Mouse (Mus musculus) hindbrain, embryonic 11.5 days (tissue): ENCODE results near the gene Ctnnbl1. TPM values are rescaled to one million over a fixed set of nuclear protein-coding genes. Genes with fewer than 3 reads are reported as not detected.
A peak's percentile ranks its signal among the peaks of the same experiment; 100 is the strongest.

Experiments
- ATAC-seq: fragments of 200-750 bp; cut with Nextera tagmentation; 2 replicates; pipeline ENCODE4 v1.8.0; 2017; ENCODE audit warnings: mild to moderate bottlenecking, moderate TSS enrichment, moderate library complexity; ENCODE audit not compliant: low FRiP score
- DNase-seq: peaks from one replicate; pipeline ENCODE4 v3.0.0-alpha.2; 2015; ENCODE audit warnings: low spot score
- H3K27ac ChIP-seq: fragments of 300-500 bp; sonication (generic); 2 replicates; pipeline ENCODE4 v1.5.1; 2014; ENCODE audit warnings: mild to moderate bottlenecking, low read depth, low read length
- H3K27me3 ChIP-seq: fragments of 300-500 bp; sonication (generic); 2 replicates; pipeline ENCODE4 v1.6.1; 2014; ENCODE audit warnings: mild to moderate bottlenecking, low read length, moderate library complexity, mixed read lengths; ENCODE audit not compliant: control insufficient read depth, insufficient read depth
- H3K36me3 ChIP-seq: fragments of 300-500 bp; sonication (generic); 2 replicates; pipeline ENCODE4 v1.6.1; 2014; ENCODE audit warnings: mild to moderate bottlenecking, low read length, moderate library complexity, mixed read lengths; ENCODE audit not compliant: control insufficient read depth, insufficient read depth
- H3K4me1 ChIP-seq: fragments of 300-500 bp; sonication (generic); replicated peaks from 2 replicates; pipeline ENCODE4 v1.6.1; 2014; ENCODE audit warnings: low read length, mixed read lengths; ENCODE audit not compliant: control insufficient read depth, insufficient read depth
- H3K4me2 ChIP-seq: fragments of 300-500 bp; sonication (generic); replicated peaks from 2 replicates; pipeline ENCODE4 v1.6.1; 2014; ENCODE audit warnings: mild to moderate bottlenecking, low read depth, low read length
- H3K4me3 ChIP-seq: fragments of 300-500 bp; sonication (generic); 2 replicates; pipeline ENCODE4 v1.5.1; 2014; ENCODE audit warnings: low read depth, low read length
- H3K9ac ChIP-seq: fragments of 300-500 bp; sonication (generic); 2 replicates; pipeline ENCODE4 v1.6.1; 2014; ENCODE audit warnings: low read depth, low read length
- H3K9me3 ChIP-seq: fragments of 300-500 bp; sonication (generic); 2 replicates; pipeline ENCODE4 v1.6.1; 2016; ENCODE audit warnings: low read length; ENCODE audit not compliant: control insufficient read depth
- WGBS: fragments of 180-500 bp; shearing (Covaris S2); extraction: QIAGEN DNeasy Blood & Tissue Kit; methylation state at CpG from one replicate; pipeline ENCODE4 v1.1.7; 2014; 5-methylcytosine and 5-hydroxymethylcytosine counted together
- polyA plus RNA-seq: library from polyadenylated mRNA; unstranded; fragments of >200 nt; fragmentation: Nextera tagmentation; extraction: Ambion mirVana; gene quantifications from 2 replicates; pipeline ENCODE4 v1.2.1, GENCODE M21; 2014

The Ctnnbl1 gene
- polyA plus RNA-seq, 1 experiment from 2014 or later, result 90.1 TPM

- ATAC-seq, result no peak
Observed at GRCm38 (mm10) chr2:157780956-157781355, 43.8 kb downstream of the Ctnnbl1 start.

GRCm38 (mm10) chr2:157783152-157783551 lies 46.0 kb downstream of the Ctnnbl1 start:
- 96% methylated on average over 16 of the region's 16 CpGs for WGBS
- Histone ChIP-seq H3K36me3 (no peaks in the 10 kb centered on the region), H3K4me2 (no peak overlapping the region), H3K27me3 (peaks cover 3% of the 10 kb centered on the region; the same call in 1 of the 2 replicates), H3K27ac (no peak overlapping the region), H3K4me3 (no peak overlapping the region), H3K4me1 (no peaks in the 10 kb centered on the region), H3K9ac (no peak overlapping the region), H3K9me3 (no peaks in the 10 kb centered on the region)
- ATAC-seq, result no peak
- DNase-seq, result no peak

More at GRCm38 (mm10) chr2:157780956-157781355, 43.8 kb downstream of the Ctnnbl1 start:
- Histone ChIP-seq H3K4me1 (no peaks in the 10 kb centered on the region), H3K9me3 (no peaks in the 10 kb centered on the region), H3K4me2 (no peak overlapping the region), H3K27me3 (no peaks in the 10 kb centered on the region), H3K4me3 (no peak overlapping the region), H3K36me3 (no peaks in the 10 kb centered on the region), H3K9ac (no peak overlapping the region), H3K27ac (no peak overlapping the region)
- DNase-seq, result no peak
- 83% methylated on average over 3 of the region's 3 CpGs for WGBS

- Histone ChIP-seq H3K27me3 (peaks cover 12% of the 10 kb centered on the region), H3K4me2 (no peak overlapping the region), H3K27ac (no peak overlapping the region), H3K4me3 (no peak overlapping the region), H3K9me3 (no peaks in the 10 kb centered on the region), H3K9ac (no peak overlapping the region), H3K4me1 (no peaks in the 10 kb centered on the region), H3K36me3 (no peaks in the 10 kb centered on the region)
- 64% methylated on average over 6 of the region's 6 CpGs for WGBS
- no peak for DNase-seq
- ATAC-seq, result no peak
Observed at GRCm38 (mm10) chr2:157784238-157784637, 47.0 kb downstream of the Ctnnbl1 start.

- Histone ChIP-seq H3K27ac (no peak overlapping the region), H3K36me3 (no peaks in the 10 kb centered on the region), H3K9me3 (no peaks in the 10 kb centered on the region), H3K9ac (no peak overlapping the region), H3K27me3 (peaks cover 16% of the 10 kb centered on the region), H3K4me2 (no peak overlapping the region), H3K4me3 (no peak overlapping the region), H3K4me1 (no peaks in the 10 kb centered on the region)
- no peak for ATAC-seq
- 87% methylated on average over 2 of the region's 2 CpGs for WGBS
- DNase-seq, result no peak
Observed at GRCm38 (mm10) chr2:157784647-157785046, 47.4 kb downstream of the Ctnnbl1 start.

- 0 out of 2 replicates have a peak, but pooled peaks cover 2% of the 10 kb centered on the region for H3K4me1 ChIP-seq
- DNase-seq (no peak), ATAC-seq (no peak)
- peak overlapping the region; percentile 65 for H3K27ac ChIP-seq
- WGBS, result 77% methylated on average over 7 of the region's 7 CpGs
- no peak overlapping the region for H3K4me2 ChIP-seq
- peaks cover 34% of the 10 kb centered on the region for H3K27me3 ChIP-seq
- no peak overlapping the region for H3K9ac ChIP-seq
- H3K36me3 ChIP-seq, result no peaks in the 10 kb centered on the region
- no peak overlapping the region for H3K4me3 ChIP-seq
- no peaks in the 10 kb centered on the region for H3K9me3 ChIP-seq
Observed at GRCm38 (mm10) chr2:157789226-157789625, 52.0 kb downstream of the Ctnnbl1 start.

- Histone ChIP-seq H3K27me3 (peaks cover 34% of the 10 kb centered on the region), H3K4me2 (no peak overlapping the region), H3K9ac (no peak overlapping the region), H3K9me3 (no peaks in the 10 kb centered on the region), H3K27ac (no peak overlapping the region), H3K4me3 (no peak overlapping the region), H3K36me3 (no peaks in the 10 kb centered on the region), H3K4me1 (0 out of 2 replicates have a peak, but pooled peaks cover 2% of the 10 kb centered on the region)
- WGBS, result 87% methylated on average over 8 of the region's 8 CpGs
- DNase-seq (no peak), ATAC-seq (no peak)
Observed at GRCm38 (mm10) chr2:157790836-157791495, 53.8 kb downstream of the Ctnnbl1 start.

- no peak overlapping the region for H3K4me3 ChIP-seq
- H3K27ac ChIP-seq, result peak overlapping the region; percentile 11; the same call in 1 of the 2 replicates
- H3K4me2 ChIP-seq, result no peak overlapping the region
- DNase-seq, result peak; percentile 48
- peak; percentile 82 for ATAC-seq
- no peak overlapping the region for H3K9ac ChIP-seq
- no peaks in the 10 kb centered on the region for H3K36me3 ChIP-seq
- no peaks in the 10 kb centered on the region for H3K9me3 ChIP-seq
- H3K27me3 ChIP-seq, result peaks cover 34% of the 10 kb centered on the region
- 0 out of 2 replicates have a peak, but pooled peaks cover 2% of the 10 kb centered on the region for H3K4me1 ChIP-seq
- WGBS, result 49% methylated on average over 14 of the region's 14 CpGs
Observed at GRCm38 (mm10) chr2:157791528-157792162, 54.4 kb downstream of the Ctnnbl1 start.

- WGBS, result 92% methylated on average over 10 of the region's 10 CpGs
- 0 out of 2 replicates have a peak, but pooled peaks cover 2% of the 10 kb centered on the region for H3K4me1 ChIP-seq
- H3K9ac ChIP-seq, result no peak overlapping the region
- DNase-seq, result no peak
- ATAC-seq, result no peak
- no peaks in the 10 kb centered on the region for H3K36me3 ChIP-seq
- H3K27me3 ChIP-seq, result peaks cover 33% of the 10 kb centered on the region
- H3K27ac ChIP-seq, result no peak overlapping the region
- H3K9me3 ChIP-seq, result no peaks in the 10 kb centered on the region
- H3K4me2 ChIP-seq, result no peak overlapping the region
- H3K4me3 ChIP-seq, result no peak overlapping the region
Observed at GRCm38 (mm10) chr2:157792840-157793552, 55.8 kb downstream of the Ctnnbl1 start.
